ENCODE assay signal across 20 mouse cellular contexts in the genomic region with DNA sequence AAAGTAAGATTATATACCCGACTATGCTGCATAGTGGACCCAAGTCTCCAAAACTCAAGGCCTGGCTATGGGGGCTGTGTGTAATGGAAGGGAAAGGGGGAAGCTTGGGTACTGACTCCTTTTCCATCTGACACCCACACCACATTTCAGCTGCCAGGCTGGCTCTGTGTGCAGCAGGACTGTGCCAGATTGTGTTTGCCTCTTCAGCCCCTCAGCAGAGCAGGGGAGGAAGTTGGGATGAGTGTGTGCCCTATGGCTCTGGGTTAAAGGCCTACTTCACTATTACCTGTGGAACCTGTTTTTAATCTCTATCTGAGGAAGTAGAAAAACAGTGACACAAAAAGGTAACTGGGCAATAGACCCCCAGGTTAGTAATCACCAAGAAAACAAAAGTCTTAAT. TPM values are rescaled to one million over a fixed set of nuclear protein-coding genes. Genes with fewer than 3 reads are reported as not detected.
"Had no signal": no experiment of that assay in that cellular context is flagged by ENCODE, and none has a peak within 500 bp of the region (broad histone marks: within the 10 kb centered on the region; RNA-seq: fewer than 3 reads in every experiment).

No protein-coding gene starts in this region.

- ATAC-seq: liver, embryonic 12.5 days had no signal

- H3K4me3 ChIP-seq: hindbrain, embryonic 15.5 days; left cerebral cortex, adult 2 months; limb, embryonic 15.5 days; liver, embryonic 12.5 days; myocyte; neural tube, embryonic 15.5 days had no signal

- H3K9ac ChIP-seq: hindbrain, embryonic 15.5 days; limb, embryonic 15.5 days; liver, embryonic 12.5 days; lung, embryonic 14.5 days; neural tube, embryonic 15.5 days had no signal

- H3K4me1 ChIP-seq: hindbrain, embryonic 15.5 days; limb, embryonic 15.5 days; neural tube, embryonic 15.5 days had no signal

- H3K4me2 ChIP-seq: hindbrain, embryonic 15.5 days; limb, embryonic 15.5 days; liver, embryonic 12.5 days; lung, embryonic 14.5 days; neural tube, embryonic 15.5 days had no signal

- H3K27ac ChIP-seq: hindbrain, embryonic 15.5 days; left cerebral cortex, adult 2 months; limb, embryonic 15.5 days; liver, embryonic 12.5 days; neural tube, embryonic 15.5 days had no signal

- DNase-seq: kidney, adult 18-20 months; kidney, postnatal 14 days; lung, embryonic 14.5 days; lung, postnatal 14 days; midbrain, embryonic 14.5 days; right cerebral cortex, adult 18-20 months; thymus, postnatal 36 days had no signal

- H3K27me3 ChIP-seq: hindbrain, embryonic 15.5 days; limb, embryonic 15.5 days; liver, embryonic 12.5 days; neural tube, embryonic 15.5 days had no signal

- H3K9me3 ChIP-seq: hindbrain, embryonic 15.5 days; limb, embryonic 15.5 days; liver, embryonic 12.5 days; neural tube, embryonic 15.5 days had no signal

RNA-seq across cellular contexts. Expression of a gene that starts 9.7 kb away (rescaled TPM):
- total RNA-seq: left cerebral cortex, adult 2 months; megakaryocyte-erythroid progenitor cell, adult 5-6 weeks had no signal
- polyA plus RNA-seq: kidney, embryonic 14.5 days; large intestine, adult 2 months; limb, embryonic 11.5 days; limb, embryonic 15.5 days; liver, embryonic 12.5 days; lung, embryonic 14.5 days; myocyte; neural tube, embryonic 11.5 days; stomach, embryonic 14.5 days; thymus, postnatal 0 days had no signal

RNA-seq across cellular contexts. Expression of a gene that starts 9.9 kb away (rescaled TPM):
- total RNA-seq: megakaryocyte-erythroid progenitor cell, adult 5-6 weeks had no signal
- polyA plus RNA-seq: kidney, embryonic 14.5 days; limb, embryonic 11.5 days; limb, embryonic 15.5 days; liver, embryonic 12.5 days; lung, embryonic 14.5 days; midbrain, embryonic 14.5 days; neural tube, embryonic 11.5 days; stomach, embryonic 14.5 days had no signal
